Mouse (Mus musculus) 416B (cell line): ENCODE measurements around the gene Mars.
"Not testable (repeated sequence)": the region's sequence is repeated elsewhere in the genome, so short reads cannot be mapped to it uniquely, and the experiment has no call there.

Source experiments
- DNase-seq: peaks from one replicate; pipeline ENCODE4 v3.0.0; 2011; ENCODE audit warnings: low read depth

Mars gene

DNA sequence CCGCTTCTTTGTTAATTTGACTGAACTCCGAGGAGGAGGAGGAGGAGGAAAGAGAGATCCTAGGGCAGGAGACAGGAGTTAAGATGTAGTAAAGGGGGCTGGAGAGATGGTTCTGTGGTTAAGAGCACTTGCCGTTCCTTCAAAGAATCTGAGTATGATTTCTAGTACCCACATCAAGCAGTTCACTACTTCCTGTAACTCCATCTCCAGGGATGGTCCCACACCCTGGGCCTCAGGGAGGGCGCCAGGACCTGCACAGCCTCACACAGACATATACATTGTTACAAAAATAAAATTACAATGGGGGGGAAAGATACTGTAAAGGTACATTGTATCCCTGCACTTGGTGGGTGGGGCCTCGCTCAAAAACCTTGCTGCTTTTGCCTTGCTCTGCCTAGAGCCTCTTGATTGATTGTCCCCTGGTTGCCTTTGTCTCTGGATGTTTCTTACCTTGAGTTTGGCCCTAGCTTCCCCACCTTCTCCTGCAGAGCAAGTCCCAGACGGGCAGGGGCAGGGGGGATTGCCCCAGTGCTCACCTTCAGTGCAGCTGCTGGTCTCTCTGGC is 26.0 kb upstream of the Mars start:
- DNase-seq, result no peak

GRCm38 (mm10) chr10:127336952-127337351 is 25.4 kb upstream of the Mars start:
- DNase-seq, result no peak

DNA sequence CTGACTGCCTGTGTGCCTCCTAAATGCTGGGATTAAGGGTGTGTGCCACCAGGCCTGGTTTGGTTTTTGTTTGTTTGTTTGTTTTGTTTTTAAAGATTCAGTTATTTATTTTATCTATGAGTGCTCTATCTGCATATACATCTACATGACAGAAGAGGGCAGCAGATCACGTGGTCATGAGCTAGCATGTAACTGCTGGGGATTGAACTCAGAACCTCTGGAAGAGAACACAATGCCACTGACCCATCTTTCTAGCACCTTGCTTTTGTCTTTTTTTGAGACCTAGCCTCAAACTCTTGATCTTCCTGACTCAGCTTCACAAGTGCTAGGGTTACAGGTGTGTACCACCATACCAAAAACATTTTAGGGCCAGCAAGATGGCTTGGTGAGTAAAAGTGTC is 23.7 kb upstream of the Mars start:
- peak; percentile 43 for DNase-seq

DNA sequence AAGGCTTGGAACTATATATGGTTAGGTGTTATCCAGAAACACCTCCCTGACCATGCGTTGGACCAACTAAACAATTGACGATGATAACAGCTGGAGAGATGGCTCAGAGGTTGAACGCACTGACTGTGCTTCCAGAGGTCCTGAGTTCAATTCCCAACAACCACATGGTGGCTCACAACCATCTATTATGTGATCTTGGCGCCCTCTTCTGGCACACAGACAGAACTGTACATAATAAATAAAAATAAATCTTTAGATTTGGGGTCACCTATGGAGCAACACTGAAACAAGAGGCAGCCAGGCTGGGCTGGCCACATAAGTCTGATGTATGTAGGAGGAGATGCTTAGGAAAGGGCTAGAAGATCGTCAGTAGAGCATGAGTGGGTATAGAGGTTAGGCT is 21.6 kb upstream of the Mars start:
- DNase-seq, result peak; percentile 63

DNA sequence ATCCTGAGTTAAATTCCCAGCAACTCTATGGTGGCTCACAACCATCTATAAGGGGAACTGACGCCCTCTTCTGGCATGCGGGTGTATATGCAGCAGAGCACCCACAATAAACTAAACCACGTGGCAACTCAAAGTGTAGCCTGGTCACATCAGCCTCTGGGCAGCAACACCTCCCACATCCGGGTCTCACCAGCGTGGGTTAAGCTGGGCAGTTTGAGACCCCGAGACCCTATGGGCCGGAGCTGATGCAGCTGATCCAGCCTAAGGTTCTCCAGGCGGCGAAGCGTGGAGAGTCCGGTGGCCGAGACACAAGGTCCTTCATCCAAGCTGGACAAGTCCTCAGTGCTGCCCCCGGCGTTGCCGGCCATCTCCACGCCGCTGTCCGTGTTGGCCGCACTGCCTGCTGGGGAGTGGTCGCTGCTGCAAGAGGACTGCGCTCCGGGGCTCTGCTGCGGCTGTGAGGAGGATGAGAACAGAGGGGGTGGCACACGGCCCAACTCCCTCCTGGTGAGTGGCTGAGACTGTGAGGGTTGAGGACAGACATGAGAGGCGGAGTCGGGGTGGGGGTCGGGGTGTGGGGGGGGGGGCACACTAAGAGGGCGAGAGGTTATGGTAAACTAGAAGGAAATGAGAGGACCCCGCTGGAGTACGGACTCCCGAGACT is 20.8 kb upstream of the Mars start:
- peak; percentile 25 for DNase-seq

DNA sequence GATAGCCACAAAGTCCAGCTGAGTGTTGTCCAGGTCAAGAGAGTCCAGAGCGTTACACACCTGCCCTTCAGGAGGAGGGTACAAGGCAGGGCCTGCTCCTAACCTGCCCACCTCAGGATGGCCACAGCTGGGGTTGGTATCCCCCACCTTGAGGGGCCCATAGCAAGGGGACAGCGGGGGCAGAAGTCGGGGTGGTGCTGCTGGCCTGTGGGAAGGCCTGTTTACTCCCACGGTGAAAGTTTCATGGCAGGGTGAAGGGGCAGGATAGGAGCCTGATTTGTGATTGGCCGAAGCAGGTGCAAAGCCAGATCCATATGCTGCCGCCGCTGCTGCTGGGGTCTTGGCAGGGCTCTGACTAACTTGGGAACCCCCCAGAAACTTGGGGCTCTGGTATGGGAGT is 18.6 kb upstream of the Mars start:
- DNase-seq, result no peak

DNA sequence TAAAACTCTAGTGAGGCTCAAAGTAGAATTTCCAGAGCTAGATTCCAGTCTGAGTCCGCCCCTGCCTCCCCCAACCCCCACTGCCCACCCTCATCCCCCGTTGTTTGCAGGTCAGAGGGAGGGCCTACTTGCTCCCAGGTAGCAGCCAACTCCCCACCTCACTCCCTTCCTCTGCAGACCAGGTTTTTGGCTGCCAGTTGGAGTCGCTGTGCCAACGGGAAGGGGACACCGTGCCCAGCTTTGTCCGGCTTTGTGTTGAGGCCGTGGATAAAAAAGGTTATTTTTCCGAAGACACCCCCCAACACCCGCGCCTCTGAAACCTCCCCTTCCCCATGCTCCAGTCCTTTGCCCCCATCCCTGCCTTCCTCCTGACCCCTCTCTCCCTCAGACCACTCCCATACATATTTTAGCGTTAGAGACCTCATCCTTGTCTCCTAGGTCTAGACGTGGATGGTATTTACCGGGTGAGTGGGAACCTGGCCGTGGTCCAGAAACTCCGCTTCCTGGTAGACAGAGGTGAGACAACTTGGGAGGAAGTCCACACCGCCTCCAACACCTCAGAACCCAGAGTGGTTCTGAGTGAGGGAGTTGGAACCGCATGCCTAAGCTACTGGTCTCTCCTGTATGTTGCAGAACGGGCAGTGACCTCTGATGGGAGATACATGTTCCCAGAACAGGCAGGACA is 16.0 kb upstream of the Mars start:
- no peak for DNase-seq

- no peak for DNase-seq
These were observed 15.2 kb upstream of the Mars start for GRCm38 (mm10) chr10:127326828-127327227.

- DNase-seq, result no peak
These were observed 14.6 kb upstream of the Mars start for GRCm38 (mm10) chr10:127326017-127326801.

GRCm38 (mm10) chr10:127325454-127326016 is 13.9 kb upstream of the Mars start:
- no peak for DNase-seq

GRCm38 (mm10) chr10:127324495-127324894 is 12.9 kb upstream of the Mars start:
- DNase-seq, result peak; percentile 89

DNA sequence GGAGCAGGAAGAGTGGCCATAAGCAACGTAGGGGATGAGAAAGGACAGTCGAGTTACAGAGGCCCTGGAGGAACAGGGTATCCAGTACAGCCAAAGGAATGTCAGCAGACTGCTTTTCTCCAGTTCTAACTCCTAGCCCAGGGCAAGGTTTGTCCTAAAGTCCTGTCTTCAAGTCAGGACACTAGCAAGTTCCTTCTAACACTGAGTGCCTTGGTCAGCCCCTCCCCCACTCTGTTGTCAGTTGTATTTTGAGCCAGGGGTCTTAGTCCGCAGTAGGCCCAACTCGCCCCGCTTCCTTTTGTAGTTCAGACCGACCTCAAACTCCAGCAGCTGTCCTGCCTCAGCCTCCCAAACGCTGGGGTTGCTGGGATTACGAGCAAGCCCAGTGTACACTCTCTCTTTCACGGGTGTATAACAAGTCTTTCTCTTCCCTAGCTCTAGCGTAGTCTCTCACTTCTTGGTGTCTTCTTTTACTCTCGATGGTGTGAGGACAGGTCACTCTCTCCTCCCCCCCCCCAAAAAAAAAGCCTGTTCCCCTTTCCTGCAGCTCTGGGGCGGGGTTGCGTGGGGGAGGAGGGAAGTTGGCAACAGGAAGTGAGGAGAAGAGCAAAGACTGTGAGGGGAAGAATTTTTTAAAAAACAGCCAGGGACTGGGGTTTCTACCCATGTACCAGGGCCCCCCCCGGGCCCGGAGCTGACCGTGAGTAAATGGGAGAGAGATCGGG is 11.7 kb upstream of the Mars start:
- DNase-seq, result peak; percentile 69

- no peak for DNase-seq
These were observed 11.1 kb upstream of the Mars start for GRCm38 (mm10) chr10:127322669-127323068.

- DNase-seq, result no peak
These were observed 10.6 kb upstream of the Mars start for GRCm38 (mm10) chr10:127322178-127322577.

- DNase-seq, result no peak
These were observed 10.0 kb upstream of the Mars start, which contains the start of gene Arhgap9 for GRCm38 (mm10) chr10:127321621-127322020. Gene Arhgap9, plus strand, starts transcription at chr10:127321964.

DNA sequence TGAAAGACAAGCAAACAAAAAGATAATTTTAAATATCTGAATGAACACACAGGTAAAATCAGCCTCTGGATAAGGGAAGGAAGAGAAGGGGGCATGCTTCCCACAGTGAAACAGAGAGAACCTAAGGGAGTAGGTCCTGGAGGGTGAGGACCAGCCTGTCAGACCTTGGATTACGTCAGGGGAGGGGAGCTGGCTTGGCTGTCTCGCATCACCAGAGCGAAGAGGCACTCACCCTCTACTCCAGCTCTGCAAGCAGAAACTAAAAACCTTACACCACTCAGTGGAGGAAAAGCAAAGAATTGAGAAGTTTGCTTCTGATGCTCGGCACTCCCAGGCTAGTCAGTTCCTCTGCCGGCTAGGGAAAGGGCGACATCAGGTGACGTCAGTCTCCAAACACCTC is 8.4 kb upstream of the Mars start:
- DNase-seq, result no peak

GRCm38 (mm10) chr10:127318009-127318408 is 6.4 kb upstream of the Mars start:
- DNase-seq, result peak; percentile 37

DNA sequence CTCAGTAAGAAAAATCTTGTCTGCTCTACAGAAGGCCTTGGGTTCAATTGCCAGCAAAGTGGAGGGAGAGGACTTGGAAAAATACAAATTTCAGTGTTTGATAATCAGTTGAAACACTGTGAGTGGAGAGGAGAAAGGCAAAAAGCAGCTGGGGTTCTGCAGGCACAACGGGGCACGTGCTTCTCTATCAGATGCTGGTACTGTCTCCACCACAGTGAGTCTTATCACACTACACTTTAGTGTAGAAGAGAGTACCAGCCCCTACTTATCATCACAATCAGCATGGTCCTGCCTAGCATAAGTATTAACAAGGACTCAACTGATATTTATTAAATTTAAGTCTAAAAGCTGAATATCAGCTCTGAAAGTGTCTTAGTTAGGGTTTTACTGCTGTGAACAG is 5.7 kb upstream of the Mars start:
- no peak for DNase-seq

DNA sequence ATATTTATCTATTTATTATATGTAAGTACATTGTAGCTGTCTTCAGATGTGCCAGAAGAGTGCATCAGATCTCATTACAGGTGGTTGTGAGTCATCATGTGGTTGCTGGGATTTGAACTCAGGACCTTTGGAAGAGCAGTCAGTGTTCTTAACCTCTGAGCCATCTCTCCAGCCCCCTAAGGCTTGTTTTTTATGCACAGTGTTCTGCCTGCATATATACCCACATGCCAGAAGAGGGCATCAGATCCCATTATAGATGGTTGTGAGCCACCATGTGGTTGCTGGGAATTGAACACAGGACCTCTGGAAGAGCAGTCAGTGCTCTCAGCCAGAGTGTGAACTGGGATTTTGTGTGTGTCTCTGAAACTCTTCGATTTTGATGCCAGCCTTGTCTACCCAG is 3.4 kb upstream of the Mars start:
- not testable (repeated sequence) for DNase-seq

DNA sequence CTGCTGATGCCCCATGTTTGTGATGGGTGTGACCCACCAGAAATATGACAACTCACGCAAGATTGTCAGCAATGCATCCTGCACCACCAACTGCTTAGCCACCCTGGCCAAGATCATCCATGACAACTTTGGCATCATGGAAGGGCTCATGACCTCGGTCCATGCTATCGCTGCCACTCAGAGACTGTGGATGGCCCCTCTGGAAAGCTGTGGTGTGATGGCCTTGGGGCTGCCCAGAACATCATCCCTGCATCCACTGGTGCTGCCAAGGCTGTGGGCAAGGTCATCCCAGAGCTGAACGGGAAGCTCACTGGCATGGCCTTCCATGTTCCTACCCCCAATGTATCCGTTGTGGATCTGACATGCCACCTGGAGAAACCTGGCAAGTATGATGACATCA is 1.9 kb upstream of the Mars start:
- not testable (repeated sequence) for DNase-seq

GRCm38 (mm10) chr10:127312858-127313257 is 1.3 kb upstream of the Mars start:
- DNase-seq, result peak; percentile 76

GRCm38 (mm10) chr10:127312356-127312676 is 730 bp upstream of the Mars start:
- peak; percentile 91 for DNase-seq
